Mouse (Mus musculus) megakaryocyte progenitor cell, adult 5-6 weeks (primary cell): Measurements from ENCODE around the gene Aire. TPM values are rescaled to one million over a fixed set of nuclear protein-coding genes. Genes with fewer than 3 reads are reported as not detected.

Experiments used
- ATAC-seq: replicated peaks from 2 replicates; pipeline ENCODE4 v1.8.0; 2016; ENCODE audit warnings: mild to moderate bottlenecking, moderate TSS enrichment, inconsistent platforms; ENCODE audit not compliant: poor library complexity
- total RNA-seq, 2 experiments: library from RNA; stranded (forward) in 1 of 2; stranded (reverse) in 1 of 2; fragments of 157-497, 149-512 nt in 1 of 2; fragments of 200-1000 nt in 1 of 2; gene quantifications; 2 replicates each; pipeline versions ENCODE4 v1.2.3 to v1.2.4; 2015 to 2017

The Aire gene
- total RNA-seq, 2 experiments from 2014 or later, result not detected

GRCm38 (mm10) chr10:78009945-78010293 is 33.5 kb downstream of the Aire start, which contains the start of gene Pfkl:
Gene Pfkl (minus strand): TSS chr10:78010083.
- 0 out of 2 replicates have a peak, but pooled peaks have one; percentile 1 for ATAC-seq

- ATAC-seq, result peak; percentile 86
Measured at GRCm38 (mm10) chr10:78009184-78009944, 34.0 kb downstream of the Aire start.

- peak; percentile 14; the same call in 1 of the 2 replicates for ATAC-seq
Measured at GRCm38 (mm10) chr10:78008169-78008568, 35.2 kb downstream of the Aire start.

- no peak for ATAC-seq
Measured at GRCm38 (mm10) chr10:78007203-78007602, 36.2 kb downstream of the Aire start.

- ATAC-seq, result no peak
Measured at GRCm38 (mm10) chr10:78005791-78006438, 37.5 kb downstream of the Aire start.

DNA sequence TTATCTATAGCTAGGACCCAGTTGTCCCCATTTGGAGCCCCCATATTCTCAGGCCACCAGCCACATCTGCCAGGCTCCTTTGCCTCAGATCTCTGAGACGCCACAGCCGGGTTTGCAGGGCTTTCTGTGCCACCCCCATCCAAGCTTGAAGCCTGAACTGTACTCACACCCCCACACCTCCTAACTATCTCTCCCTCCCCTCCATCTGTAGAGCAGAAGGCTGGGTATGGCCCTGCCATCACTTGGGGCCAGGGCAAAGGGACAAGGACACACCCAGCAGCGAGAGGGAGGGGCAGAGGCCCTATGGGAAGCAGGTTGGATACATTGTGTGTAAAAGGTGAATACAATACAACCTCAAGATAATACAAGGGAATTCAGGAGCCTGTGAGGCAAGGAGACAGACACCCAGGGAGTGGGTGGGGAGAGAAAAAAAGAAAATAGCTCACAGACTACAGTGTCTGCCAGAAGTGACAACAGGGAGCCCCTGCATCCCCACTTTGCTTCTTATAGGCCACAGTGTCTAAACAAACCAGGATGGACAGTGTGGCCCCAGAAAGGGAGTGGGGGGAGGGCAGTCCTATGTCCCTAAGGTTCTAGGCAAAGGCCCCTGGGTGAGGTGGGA is 38.8 kb downstream of the Aire start:
- ATAC-seq, result no peak

- ATAC-seq, result no peak
Measured at GRCm38 (mm10) chr10:78002316-78002715, 41.1 kb downstream of the Aire start.

GRCm38 (mm10) chr10:78001796-78002195 is 41.6 kb downstream of the Aire start:
- ATAC-seq, result no peak

GRCm38 (mm10) chr10:78000200-78000599 is 43.2 kb downstream of the Aire start:
- ATAC-seq, result no peak

- 0 out of 2 replicates have a peak, but pooled peaks have one; percentile 15 for ATAC-seq
Measured at GRCm38 (mm10) chr10:77995639-77996038, 47.8 kb downstream of the Aire start.

GRCm38 (mm10) chr10:77985775-77986174 is 57.6 kb downstream of the Aire start:
- ATAC-seq, result no peak

DNA sequence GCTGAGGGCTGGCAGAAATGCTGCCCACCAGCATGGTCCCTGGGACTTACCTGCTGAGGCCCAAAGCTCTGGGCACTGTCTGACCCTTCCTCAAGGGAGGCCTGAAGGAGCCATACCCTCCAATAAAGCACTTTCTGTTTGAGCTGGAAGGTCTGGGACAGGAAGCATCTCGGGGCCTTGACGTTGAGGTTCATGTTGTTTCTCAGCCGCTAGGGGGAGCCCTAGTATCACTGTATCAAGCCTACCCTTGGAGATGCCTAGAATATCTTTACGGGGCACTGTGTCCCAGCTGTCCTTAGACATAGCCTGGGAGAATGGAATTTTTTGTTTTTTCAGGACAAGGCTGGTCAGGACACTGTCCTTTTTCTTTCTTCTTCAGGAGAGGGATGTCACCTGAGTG is 58.8 kb downstream of the Aire start:
- peak; percentile 95 for ATAC-seq

Other genes with a start within 250 kb of the Aire start
- not detected in 2 replicates for gene Gm9639, start 248.5 kb downstream of the Aire start, total RNA-seq (2015)
- not detected in 2 replicates for gene Gm9639, start 248.5 kb downstream of the Aire start, total RNA-seq (2017)
- gene Gm19668, start 244.5 kb downstream of the Aire start, total RNA-seq (2015), result not detected in 2 replicates
- not detected in 2 replicates for gene Gm19668, start 244.5 kb downstream of the Aire start, total RNA-seq (2017)
- gene Gm9507, start 231.8 kb downstream of the Aire start, total RNA-seq (2015), result not detected in 2 replicates
- not detected in 2 replicates for gene Gm9507, start 231.8 kb downstream of the Aire start, total RNA-seq (2017)
- gene Gm2696, start 228.9 kb downstream of the Aire start, total RNA-seq (2015), result not detected in 2 replicates
- not detected in 2 replicates for gene Gm2696, start 228.9 kb downstream of the Aire start, total RNA-seq (2017)
- not detected in 2 replicates for gene Krtap10-4, start 216.5 kb downstream of the Aire start, total RNA-seq (2015)
- not detected in 2 replicates for gene Krtap10-4, start 216.5 kb downstream of the Aire start, total RNA-seq (2017)
- gene Krtap10-10, start 207.7 kb downstream of the Aire start, total RNA-seq (2015), result not detected in 2 replicates
- gene Krtap10-10, start 207.7 kb downstream of the Aire start, total RNA-seq (2017), result not detected in 2 replicates
- not detected in 2 replicates for gene Gm36176, start 196.8 kb downstream of the Aire start, total RNA-seq (2015)
- not detected in 2 replicates for gene Gm36176, start 196.8 kb downstream of the Aire start, total RNA-seq (2017)
- gene Gm10318, start 190.8 kb downstream of the Aire start, total RNA-seq (2015), result not detected in 2 replicates
- not detected in 2 replicates for gene Gm10318, start 190.8 kb downstream of the Aire start, total RNA-seq (2017)
- gene Gm3285, start 181.6 kb downstream of the Aire start, total RNA-seq (2015), result not detected in 2 replicates
- not detected in 2 replicates for gene Gm3285, start 181.6 kb downstream of the Aire start, total RNA-seq (2017)
- gene Lrrc3, start 141.1 kb downstream of the Aire start, total RNA-seq (2015), result 0.12 TPM in 1 of 2 replicates, not detected in the other
- not detected in 2 replicates for gene Lrrc3, start 141.1 kb downstream of the Aire start, total RNA-seq (2017)
- gene Trpm2, start 73.0 kb downstream of the Aire start, total RNA-seq (2015), result 2.7 and 5.1 TPM in 2 replicates
- 1.4 and 2.9 TPM in 2 replicates for gene Trpm2, start 73.0 kb downstream of the Aire start, total RNA-seq (2017)
- 6.0 and 6.4 TPM in 2 replicates for gene 1810043G02Rik, start 65.1 kb downstream of the Aire start, total RNA-seq (2015)
- 5.9 and 11.2 TPM in 2 replicates for gene 1810043G02Rik, start 65.1 kb downstream of the Aire start, total RNA-seq (2017)
- 13.7 and 15.5 TPM in 2 replicates for gene Pfkl, start 33.5 kb downstream of the Aire start, total RNA-seq (2015)
- gene Pfkl, start 33.5 kb downstream of the Aire start, total RNA-seq (2017), result 36.1 and 44.2 TPM in 2 replicates
- gene Dnmt3l, start 1.7 kb downstream of the Aire start, total RNA-seq (2015), result 1.5 and 4.4 TPM in 2 replicates
- gene Dnmt3l, start 1.7 kb downstream of the Aire start, total RNA-seq (2017), result 1.3 and 3.2 TPM in 2 replicates
- 3.9 and 6.3 TPM in 2 replicates for gene Icosl, start 25.7 kb upstream of the Aire start, total RNA-seq (2015)
- gene Icosl, start 25.7 kb upstream of the Aire start, total RNA-seq (2017), result 2.6 and 2.9 TPM in 2 replicates
- gene D10Jhu81e, start 126.2 kb upstream of the Aire start, total RNA-seq (2015), result 40.7 and 44.1 TPM in 2 replicates
- 90.6 and 90.9 TPM in 2 replicates for gene D10Jhu81e, start 126.2 kb upstream of the Aire start, total RNA-seq (2017)
- 5.6 and 7.2 TPM in 2 replicates for gene Pwp2, start 141.5 kb upstream of the Aire start, total RNA-seq (2015)
- gene Pwp2, start 141.5 kb upstream of the Aire start, total RNA-seq (2017), result 18.6 and 27.5 TPM in 2 replicates
- gene Trappc10, start 201.0 kb upstream of the Aire start, total RNA-seq (2015), result 39.0 and 44.2 TPM in 2 replicates
- 30.7 and 33.4 TPM in 2 replicates for gene Trappc10, start 201.0 kb upstream of the Aire start, total RNA-seq (2017)